Mouse (Mus musculus): ENCODE data around the gene Rnf169. TPM values are rescaled to one million over a fixed set of nuclear protein-coding genes. Genes with fewer than 3 reads are reported as not detected.
"Not testable (repeated sequence)": the region's sequence is repeated elsewhere in the genome, so short reads cannot be mapped to it uniquely, and the experiment has no call there.

The Rnf169 gene
- polyA plus RNA-seq, 1 experiment from 2014 or later = 6.4 TPM

DNA sequence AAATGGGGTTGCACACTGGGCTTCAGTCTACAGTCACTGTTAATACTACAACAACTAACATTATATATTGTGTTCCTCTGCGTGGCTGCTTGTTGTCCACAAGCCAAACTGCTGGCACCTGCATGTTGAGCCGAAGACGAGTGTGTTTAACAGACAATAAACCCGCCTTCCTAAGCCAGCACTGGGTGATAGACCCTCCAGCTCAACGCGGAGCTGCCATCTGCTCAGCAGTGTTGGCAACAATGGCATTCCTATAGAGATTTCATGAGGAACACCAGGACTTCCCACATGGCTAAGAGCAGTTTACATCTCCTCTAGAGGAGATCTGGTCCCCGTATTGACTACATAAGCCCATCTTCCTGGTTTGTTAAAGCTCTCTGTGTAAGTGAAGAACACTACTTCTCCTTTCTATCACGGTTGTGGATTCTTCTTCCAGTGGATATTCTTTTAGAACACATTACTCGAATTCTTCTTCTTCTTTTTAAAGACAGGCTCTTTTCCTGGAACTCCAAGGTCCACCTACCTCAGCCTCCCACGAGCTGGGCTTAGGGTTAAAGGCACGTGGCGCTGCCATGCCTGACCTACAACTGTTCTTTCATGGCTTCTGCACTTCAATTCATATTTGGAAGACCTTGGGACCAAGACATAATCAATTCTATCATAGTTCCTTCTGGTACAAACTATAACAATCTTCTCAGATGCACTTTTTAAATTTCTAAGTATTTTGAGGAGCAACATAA lies 22.9 kb downstream of the Rnf169 start:
- no peak overlapping the region for H3K27ac ChIP-seq
- H3K4me2 ChIP-seq (replicated peaks) = no peak overlapping the region
- H3K27me3 ChIP-seq = no peaks in the 10 kb centered on the region
- no peaks in the 10 kb centered on the region; the same call in 1 of the 2 replicates for H3K36me3 ChIP-seq
- no peaks in the 10 kb centered on the region for H3K9me3 ChIP-seq
- H3K4me1 ChIP-seq = peaks cover 19% of the 10 kb centered on the region
- no peak overlapping the region for H3K4me3 ChIP-seq
- WGBS = 75% methylated on average over 12 of the region's 12 CpGs
- ATAC-seq (ENCODE audit: low FRiP score, low read depth) = no peak
- no peak overlapping the region for H3K9ac ChIP-seq

GRCm38 (mm10) chr7:99956095-99956494 lies 24.2 kb downstream of the Rnf169 start:
- Histone ChIP-seq H3K27ac (no peak overlapping the region), H3K9ac (no peak overlapping the region), H3K36me3 (peaks cover 6% of the 10 kb centered on the region), H3K9me3 (no peaks in the 10 kb centered on the region), H3K4me1 (peaks cover 17% of the 10 kb centered on the region), H3K4me3 (no peak overlapping the region), H3K27me3 (no peaks in the 10 kb centered on the region), H3K4me2 (replicated peaks) (no peak overlapping the region)
- 97% methylated on average over 7 of the region's 7 CpGs for WGBS
- ATAC-seq (ENCODE audit: low FRiP score, low read depth) = no peak

DNA sequence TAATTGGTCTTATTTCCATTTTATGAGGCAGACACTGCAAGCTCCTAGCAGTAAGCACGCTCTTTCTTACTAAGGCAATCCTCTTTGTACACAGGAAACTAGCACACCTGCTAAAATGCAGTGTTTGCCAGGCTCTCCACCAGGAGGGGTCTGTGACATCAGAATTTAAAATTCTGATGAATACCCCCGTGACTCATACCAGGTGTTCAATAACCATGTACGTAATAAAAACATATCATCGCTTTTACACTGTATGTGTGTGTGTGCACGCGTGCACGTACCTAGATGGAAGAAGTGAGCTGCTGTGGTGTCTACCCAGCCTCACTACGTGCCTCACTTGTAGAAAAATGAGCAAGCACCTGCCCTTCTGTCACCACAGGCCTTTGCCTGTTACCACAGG lies 26.0 kb downstream of the Rnf169 start:
- 75% methylated on average over 8 of the region's 8 CpGs for WGBS
- peaks cover 15% of the 10 kb centered on the region for H3K36me3 ChIP-seq
- no peak overlapping the region for H3K9ac ChIP-seq
- no peaks in the 10 kb centered on the region for H3K9me3 ChIP-seq
- H3K4me3 ChIP-seq = no peak overlapping the region
- no peak overlapping the region for H3K27ac ChIP-seq
- H3K4me2 ChIP-seq (replicated peaks) = no peak overlapping the region
- ATAC-seq (ENCODE audit: low FRiP score, low read depth) = no peak
- no peaks in the 10 kb centered on the region for H3K27me3 ChIP-seq
- H3K4me1 ChIP-seq = peaks cover 17% of the 10 kb centered on the region

DNA sequence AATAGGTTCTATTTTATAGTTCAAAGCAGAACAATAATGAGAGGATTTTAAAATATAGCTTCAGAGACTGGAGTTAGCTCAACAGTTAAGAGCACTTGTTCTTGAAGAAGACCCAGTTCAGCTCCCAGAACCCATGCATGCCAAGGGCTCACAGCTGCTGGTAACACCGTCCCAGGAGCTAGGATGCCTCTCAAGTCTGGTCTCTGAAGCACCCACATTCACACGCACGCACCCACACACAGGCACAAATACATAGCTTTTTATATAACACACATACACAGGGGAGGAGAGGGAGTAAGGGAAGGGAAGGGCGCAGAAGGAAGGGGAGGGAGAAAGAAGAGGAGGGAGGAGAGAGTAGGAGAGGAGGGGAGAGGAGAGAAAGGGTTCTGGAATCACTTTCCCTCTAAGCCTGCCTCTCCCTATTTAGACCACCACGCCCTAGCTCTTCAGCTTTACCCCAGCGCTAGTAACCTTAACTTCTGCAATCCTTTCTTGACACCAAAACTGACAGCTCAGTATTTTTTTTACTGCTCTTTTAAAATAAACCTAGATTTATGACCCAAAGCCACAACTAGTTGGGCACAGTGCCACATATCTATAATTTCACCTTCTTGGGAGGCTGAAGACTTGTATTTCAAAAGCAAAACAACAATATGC lies 26.7 kb downstream of the Rnf169 start:
- Histone ChIP-seq H3K9ac (no peak overlapping the region), H3K27ac (no peak overlapping the region), H3K4me1 (peaks cover 17% of the 10 kb centered on the region), H3K4me3 (no peak overlapping the region), H3K27me3 (no peaks in the 10 kb centered on the region), H3K36me3 (peaks cover 16% of the 10 kb centered on the region), H3K9me3 (no peaks in the 10 kb centered on the region), H3K4me2 (replicated peaks) (no peak overlapping the region)
- WGBS = 75% methylated on average over 6 of the region's 6 CpGs
- no peak for ATAC-seq (ENCODE audit: low FRiP score, low read depth)

GRCm38 (mm10) chr7:99947329-99947728 lies 32.9 kb downstream of the Rnf169 start:
- Histone ChIP-seq H3K27ac (no peak overlapping the region), H3K27me3 (no peaks in the 10 kb centered on the region), H3K9ac (no peak overlapping the region), H3K9me3 (no peaks in the 10 kb centered on the region), H3K4me3 (no peak overlapping the region), H3K36me3 (peaks cover 71% of the 10 kb centered on the region), H3K4me1 (no peaks in the 10 kb centered on the region), H3K4me2 (replicated peaks) (no peak overlapping the region)
- no peak for ATAC-seq (ENCODE audit: low FRiP score, low read depth)
- WGBS = 86% methylated on average over 9 of the region's 9 CpGs

DNA sequence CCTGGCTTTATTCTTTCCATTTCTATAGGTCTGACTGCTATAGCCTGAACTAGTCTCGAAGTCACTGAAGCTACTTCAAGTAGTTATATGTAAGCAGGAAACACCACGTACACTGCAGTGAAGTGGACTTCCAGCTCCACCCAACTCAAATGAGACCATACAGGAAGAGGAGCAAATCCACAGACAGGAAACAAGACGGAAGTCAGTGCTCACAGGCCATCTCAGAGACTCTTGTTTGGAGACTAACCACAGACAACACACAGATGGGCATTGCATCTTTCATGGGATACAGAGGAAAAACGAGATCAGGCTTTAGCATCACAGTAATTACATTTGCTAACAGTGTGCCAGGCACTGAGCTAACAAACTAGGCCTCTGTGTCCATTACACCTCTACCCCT lies 33.9 kb downstream of the Rnf169 start:
- Histone ChIP-seq H3K4me3 (no peak overlapping the region), H3K27ac (no peak overlapping the region), H3K36me3 (peaks cover 73% of the 10 kb centered on the region), H3K9me3 (no peaks in the 10 kb centered on the region), H3K9ac (no peak overlapping the region), H3K4me1 (no peaks in the 10 kb centered on the region), H3K27me3 (no peaks in the 10 kb centered on the region), H3K4me2 (replicated peaks) (no peak overlapping the region)
- WGBS = 90% methylated on average over 4 of the region's 4 CpGs
- no peak for ATAC-seq (ENCODE audit: low FRiP score, low read depth)

- H3K36me3 ChIP-seq = peaks cover 77% of the 10 kb centered on the region
- 96% methylated on average over 3 of the region's 3 CpGs for WGBS
- ATAC-seq (ENCODE audit: low FRiP score, low read depth) = no peak
- no peak overlapping the region for H3K4me3 ChIP-seq
- no peak overlapping the region for H3K27ac ChIP-seq
- H3K4me1 ChIP-seq = no peaks in the 10 kb centered on the region
- H3K9ac ChIP-seq = no peak overlapping the region
- H3K9me3 ChIP-seq = no peaks in the 10 kb centered on the region
- H3K4me2 ChIP-seq (replicated peaks) = no peak overlapping the region
- H3K27me3 ChIP-seq = no peaks in the 10 kb centered on the region
These were observed 34.3 kb downstream of the Rnf169 start for GRCm38 (mm10) chr7:99945939-99946338.

- 96% methylated on average over 22 of the region's 22 CpGs for WGBS
- H3K9ac ChIP-seq; H3K4me2 ChIP-seq (replicated peaks); H3K27ac ChIP-seq; H3K4me1 ChIP-seq; H3K4me3 ChIP-seq; ATAC-seq (ENCODE audit: low FRiP score, low read depth); H3K27me3 ChIP-seq; H3K9me3 ChIP-seq: not testable (repeated sequence)
- H3K36me3 ChIP-seq = peaks cover 84% of the 10 kb centered on the region
These were observed 35.2 kb downstream of the Rnf169 start for GRCm38 (mm10) chr7:99945012-99945411.

GRCm38 (mm10) chr7:99944520-99944919 lies 35.7 kb downstream of the Rnf169 start:
- Histone ChIP-seq H3K4me3 (no peak overlapping the region), H3K27ac (no peak overlapping the region), H3K4me1 (no peaks in the 10 kb centered on the region), H3K4me2 (replicated peaks) (no peak overlapping the region), H3K9me3 (no peaks in the 10 kb centered on the region), H3K36me3 (peaks cover 84% of the 10 kb centered on the region), H3K9ac (no peak overlapping the region), H3K27me3 (no peaks in the 10 kb centered on the region)
- no peak for ATAC-seq (ENCODE audit: low FRiP score, low read depth)
- WGBS = 97% methylated on average over 3 of the region's 3 CpGs

DNA sequence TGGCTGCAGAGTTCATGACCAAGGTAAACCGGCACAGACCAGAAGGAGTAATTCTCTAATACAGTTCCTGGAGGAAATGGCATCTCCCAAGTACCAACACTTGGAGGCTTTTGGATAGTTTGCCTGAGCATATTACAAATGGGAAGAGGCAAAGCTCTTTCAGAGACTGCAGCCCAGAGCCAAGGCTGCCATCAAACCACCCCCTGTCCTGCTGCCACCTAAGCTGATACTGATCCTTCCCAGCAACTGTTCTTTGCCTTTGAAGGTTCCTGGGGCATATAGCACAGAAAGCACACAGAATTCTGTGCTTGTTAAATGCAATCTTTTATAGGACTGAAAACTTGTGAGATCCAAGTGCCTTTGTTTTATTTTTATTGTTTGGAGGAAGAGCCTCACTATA lies 39.6 kb downstream of the Rnf169 start:
- WGBS = 100% methylated on average over 1 of the region's 1 CpGs
- H3K9me3 ChIP-seq = no peaks in the 10 kb centered on the region
- peaks cover 83% of the 10 kb centered on the region for H3K36me3 ChIP-seq

GRCm38 (mm10) chr7:99935758-99936157 lies 44.5 kb downstream of the Rnf169 start:
- Histone ChIP-seq H3K9ac (no peak overlapping the region), H3K36me3 (peaks cover 81% of the 10 kb centered on the region), H3K9me3 (no peaks in the 10 kb centered on the region), H3K4me2 (replicated peaks) (no peak overlapping the region), H3K4me3 (no peak overlapping the region), H3K27me3 (no peaks in the 10 kb centered on the region), H3K4me1 (no peaks in the 10 kb centered on the region), H3K27ac (no peak overlapping the region)
- 73% methylated on average over 1 of the region's 1 CpGs for WGBS
- no peak for ATAC-seq (ENCODE audit: low FRiP score, low read depth)

More for the DNA sequence above, 39.6 kb downstream of the Rnf169 start:
- Histone ChIP-seq H3K9ac (no peak overlapping the region), H3K27ac (no peak overlapping the region), H3K4me1 (no peaks in the 10 kb centered on the region), H3K4me3 (no peak overlapping the region), H3K4me2 (replicated peaks) (no peak overlapping the region), H3K27me3 (no peaks in the 10 kb centered on the region)
- no peak for ATAC-seq (ENCODE audit: low FRiP score, low read depth)

GRCm38 (mm10) chr7:99926916-99927714 lies 53.1 kb downstream of the Rnf169 start:
- no peak overlapping the region for H3K4me2 ChIP-seq (replicated peaks)
- H3K4me3 ChIP-seq = no peak overlapping the region
- H3K9ac ChIP-seq = no peak overlapping the region
- WGBS = 75% methylated on average over 10 of the region's 10 CpGs
- H3K9me3 ChIP-seq = no peaks in the 10 kb centered on the region
- no peaks in the 10 kb centered on the region for H3K27me3 ChIP-seq
- no peak overlapping the region for H3K27ac ChIP-seq
- peaks cover 68% of the 10 kb centered on the region for H3K36me3 ChIP-seq
- peak; percentile 40; the same call in 1 of the 2 replicates for ATAC-seq (ENCODE audit: low FRiP score, low read depth)
- no peaks in the 10 kb centered on the region for H3K4me1 ChIP-seq

Measured in limb, embryonic 13.5 days (tissue).